Mouse (Mus musculus) stomach, embryonic 14.5 days (tissue): ENCODE data around the gene Trub2. TPM values are rescaled to one million over a fixed set of nuclear protein-coding genes. Genes with fewer than 3 reads are reported as not detected.

Source experiments
- ATAC-seq: fragments of 200-750 bp; cut with Nextera tagmentation; 2 replicates; pipeline ENCODE4 v1.8.0; 2017; ENCODE audit warnings: low read depth, moderate TSS enrichment; ENCODE audit not compliant: insufficient number of reproducible peaks, insufficient read depth, low FRiP score
- H3K27ac ChIP-seq: fragments of 300-500 bp; sonication (generic); 2 replicates; pipeline ENCODE4 v1.5.1; 2014; ENCODE audit warnings: mild to moderate bottlenecking, low read length, moderate library complexity, mixed read lengths
- H3K27me3 ChIP-seq: fragments of 300-500 bp; sonication (generic); 2 replicates; pipeline ENCODE4 v1.6.1; 2014; ENCODE audit warnings: low read length, control low read depth, mixed read lengths; ENCODE audit not compliant: control insufficient read depth, insufficient read depth
- H3K36me3 ChIP-seq: fragments of 300-500 bp; sonication (generic); 2 replicates; pipeline ENCODE4 v1.6.1; 2014; ENCODE audit warnings: mild to moderate bottlenecking, control low read depth, low read length, moderate library complexity, mixed read lengths; ENCODE audit not compliant: control insufficient read depth, insufficient read depth
- H3K4me1 ChIP-seq: fragments of 300-500 bp; sonication (generic); 2 replicates; pipeline ENCODE4 v1.6.1; 2014; ENCODE audit warnings: low read length, control low read depth, mixed read lengths; ENCODE audit not compliant: control insufficient read depth, insufficient read depth
- H3K4me2 ChIP-seq: fragments of 300-500 bp; sonication (generic); replicated peaks from 2 replicates; pipeline ENCODE4 v1.6.1; 2014; ENCODE audit warnings: low read depth, low read length, control low read depth
- H3K4me3 ChIP-seq: fragments of 300-500 bp; sonication (generic); 2 replicates; pipeline ENCODE4 v1.5.1; 2014; ENCODE audit warnings: low read depth, low read length, control low read depth
- H3K9ac ChIP-seq: fragments of 300-500 bp; sonication (generic); replicated peaks from 2 replicates; pipeline ENCODE4 v1.6.1; 2014; ENCODE audit warnings: low read depth, mild to moderate bottlenecking, control low read depth, low read length, moderate library complexity, mixed read lengths
- H3K9me3 ChIP-seq: fragments of 300-500 bp; sonication (generic); 2 replicates; pipeline ENCODE4 v1.6.1; 2016; ENCODE audit warnings: low read depth, low read length, control low read depth; ENCODE audit not compliant: control insufficient read depth
- WGBS: fragments of 180-500 bp; shearing (Covaris S2); extraction: QIAGEN DNeasy Blood & Tissue Kit; methylation state at CpG from one replicate; pipeline ENCODE4 v1.1.7; 2014; 5-methylcytosine and 5-hydroxymethylcytosine counted together
- polyA plus RNA-seq: library from polyadenylated mRNA; unstranded; fragments of >200 nt; fragmentation: Nextera tagmentation; extraction: Ambion mirVana; gene quantifications from 2 replicates; pipeline ENCODE4 v1.2.1, GENCODE M21; 2014

The Trub2 gene
- polyA plus RNA-seq, 1 experiment from 2014 or later: 31.0 TPM

- Histone ChIP-seq H3K27me3 (peaks cover 7% of the 10 kb centered on the region; the same call in 1 of the 2 replicates), H3K9ac (no peak overlapping the region), H3K4me1 (no peaks in the 10 kb centered on the region), H3K9me3 (no peaks in the 10 kb centered on the region), H3K4me2 (no peak overlapping the region), H3K27ac (no peak overlapping the region), H3K4me3 (no peak overlapping the region), H3K36me3 (no peaks in the 10 kb centered on the region)
- no peak for ATAC-seq
- WGBS: 78% methylated on average over 6 of the region's 6 CpGs
These were observed 44.0 kb downstream of the Trub2 start for GRCm38 (mm10) chr2:29744256-29744655.

DNA sequence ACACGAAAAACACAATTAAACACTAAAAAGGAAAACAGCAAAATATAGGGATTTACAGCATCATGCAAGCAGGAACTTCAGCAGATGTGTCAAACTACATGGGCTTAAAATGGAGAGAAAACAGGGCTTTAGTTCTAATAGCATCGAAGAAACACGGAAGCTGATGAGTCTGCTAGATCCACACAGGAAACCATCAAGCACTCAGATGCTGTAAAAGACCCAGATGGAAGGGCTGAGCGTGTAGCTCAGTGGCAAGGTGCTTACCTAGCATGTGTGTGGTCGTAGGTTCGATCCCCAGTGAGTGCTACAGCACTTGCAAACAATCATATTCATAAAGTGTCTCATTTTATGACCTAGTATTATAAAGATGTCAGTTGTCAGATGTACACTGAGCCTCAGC, 47.1 kb downstream of the Trub2 start:
- Histone ChIP-seq H3K9ac (no peak overlapping the region), H3K27me3 (no peaks in the 10 kb centered on the region), H3K9me3 (no peaks in the 10 kb centered on the region), H3K36me3 (peaks cover 19% of the 10 kb centered on the region), H3K4me3 (no peak overlapping the region), H3K4me2 (no peak overlapping the region), H3K4me1 (no peaks in the 10 kb centered on the region), H3K27ac (no peak overlapping the region)
- 94% methylated on average over 6 of the region's 6 CpGs for WGBS
- ATAC-seq: no peak

DNA sequence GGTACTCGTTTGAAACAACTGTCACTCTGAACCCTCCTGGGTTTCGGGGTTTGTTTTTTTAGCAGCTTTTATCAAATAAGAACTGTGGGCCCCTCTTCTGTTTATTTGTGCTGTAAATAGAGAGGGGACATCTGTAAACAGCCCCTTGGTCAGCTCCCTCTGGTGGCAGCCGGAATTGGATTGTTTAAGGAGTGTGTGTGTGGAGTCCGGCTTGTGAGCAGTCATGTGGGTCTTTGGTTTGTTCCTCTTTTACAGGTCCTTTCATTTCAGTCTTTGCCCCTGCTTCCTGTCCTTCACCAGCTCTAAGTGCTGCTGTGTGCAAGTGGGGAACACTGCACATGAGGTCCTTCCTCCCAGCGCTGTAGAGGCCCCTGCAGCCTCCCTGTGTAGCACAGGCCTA, 48.9 kb downstream of the Trub2 start:
- no peak overlapping the region for H3K9ac ChIP-seq
- no peaks in the 10 kb centered on the region for H3K9me3 ChIP-seq
- H3K27me3 ChIP-seq: no peaks in the 10 kb centered on the region
- no peak for ATAC-seq
- H3K27ac ChIP-seq: no peak overlapping the region
- H3K4me1 ChIP-seq: no peaks in the 10 kb centered on the region
- H3K4me3 ChIP-seq: no peak overlapping the region
- H3K36me3 ChIP-seq: peaks cover 31% of the 10 kb centered on the region
- H3K4me2 ChIP-seq: no peak overlapping the region
- WGBS: 42% methylated on average over 5 of the region's 5 CpGs

DNA sequence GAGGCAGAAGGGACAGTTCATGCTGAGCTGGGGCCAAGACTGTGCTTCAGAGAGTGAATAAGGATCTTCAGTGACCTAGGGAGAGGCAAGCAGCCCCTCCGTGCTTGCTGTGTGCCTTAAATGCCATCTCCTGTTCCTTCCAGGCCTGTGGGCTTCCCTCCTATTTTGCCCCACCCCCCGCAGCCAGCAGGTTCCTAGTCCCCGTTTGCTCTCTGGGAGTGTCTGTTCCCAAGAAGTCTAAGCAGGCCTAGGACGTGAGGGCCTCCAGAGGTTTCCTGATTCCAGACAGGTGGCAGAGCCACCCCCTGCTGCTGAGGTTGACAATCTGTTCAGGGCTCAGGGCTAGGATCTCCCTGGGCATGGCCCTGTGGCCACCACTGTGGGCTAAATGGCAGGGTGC, 49.5 kb downstream of the Trub2 start:
- WGBS: 52% methylated on average over 4 of the region's 4 CpGs
- Histone ChIP-seq H3K4me2 (no peak overlapping the region), H3K4me1 (no peaks in the 10 kb centered on the region), H3K4me3 (no peak overlapping the region), H3K9me3 (no peaks in the 10 kb centered on the region), H3K27me3 (no peaks in the 10 kb centered on the region), H3K36me3 (peaks cover 34% of the 10 kb centered on the region), H3K9ac (no peak overlapping the region), H3K27ac (0 out of 2 replicates have a peak overlapping the region, but pooled peaks have one; percentile 10)
- ATAC-seq: no peak

GRCm38 (mm10) chr2:29737209-29737925, 50.9 kb downstream of the Trub2 start:
- Histone ChIP-seq H3K4me3 (no peak overlapping the region), H3K9me3 (no peaks in the 10 kb centered on the region), H3K4me1 (no peaks in the 10 kb centered on the region), H3K27me3 (no peaks in the 10 kb centered on the region), H3K9ac (no peak overlapping the region), H3K36me3 (peaks cover 36% of the 10 kb centered on the region), H3K4me2 (no peak overlapping the region), H3K27ac (no peak overlapping the region)
- WGBS: 79% methylated on average over 12 of the region's 12 CpGs
- ATAC-seq: no peak

DNA sequence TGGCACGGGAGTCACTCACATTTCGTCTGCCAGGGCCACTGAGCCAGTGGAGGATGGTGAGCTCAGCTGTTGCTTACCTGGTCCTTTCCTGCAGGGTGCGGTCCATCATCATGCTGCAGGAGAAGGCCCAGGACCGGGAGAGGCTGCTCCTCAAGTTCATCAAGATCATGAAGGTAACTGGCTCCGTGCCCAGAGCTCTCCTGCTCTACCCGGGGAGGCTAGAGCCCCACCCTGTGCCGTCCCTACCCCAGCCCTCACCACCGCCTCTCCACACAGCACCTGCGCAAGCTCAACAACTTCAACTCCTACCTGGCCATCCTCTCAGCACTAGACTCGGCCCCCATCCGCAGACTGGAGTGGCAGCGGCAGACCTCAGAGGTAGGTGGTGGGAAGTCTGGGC, 52.6 kb downstream of the Trub2 start:
- Histone ChIP-seq H3K4me1 (no peaks in the 10 kb centered on the region), H3K4me2 (no peak overlapping the region), H3K4me3 (no peak overlapping the region), H3K27ac (no peak overlapping the region), H3K9me3 (no peaks in the 10 kb centered on the region), H3K36me3 (peaks cover 45% of the 10 kb centered on the region), H3K9ac (no peak overlapping the region), H3K27me3 (no peaks in the 10 kb centered on the region)
- 0 out of 2 replicates have a peak, but pooled peaks have one; percentile 25 for ATAC-seq
- WGBS: 82% methylated on average over 12 of the region's 12 CpGs

- Histone ChIP-seq H3K9me3 (no peaks in the 10 kb centered on the region), H3K27me3 (no peaks in the 10 kb centered on the region), H3K4me2 (no peak overlapping the region), H3K4me1 (no peaks in the 10 kb centered on the region), H3K36me3 (peaks cover 61% of the 10 kb centered on the region), H3K9ac (no peak overlapping the region), H3K4me3 (no peak overlapping the region), H3K27ac (no peak overlapping the region)
- WGBS: 92% methylated on average over 5 of the region's 5 CpGs
- ATAC-seq: no peak
These were observed 55.0 kb downstream of the Trub2 start for GRCm38 (mm10) chr2:29733348-29733747.

GRCm38 (mm10) chr2:29732559-29732958, 55.7 kb downstream of the Trub2 start:
- Histone ChIP-seq H3K4me2 (no peak overlapping the region), H3K9ac (no peak overlapping the region), H3K27ac (no peak overlapping the region), H3K9me3 (no peaks in the 10 kb centered on the region), H3K4me1 (no peaks in the 10 kb centered on the region), H3K4me3 (no peak overlapping the region), H3K27me3 (no peaks in the 10 kb centered on the region), H3K36me3 (peaks cover 59% of the 10 kb centered on the region)
- 87% methylated on average over 10 of the region's 10 CpGs for WGBS
- ATAC-seq: no peak

DNA sequence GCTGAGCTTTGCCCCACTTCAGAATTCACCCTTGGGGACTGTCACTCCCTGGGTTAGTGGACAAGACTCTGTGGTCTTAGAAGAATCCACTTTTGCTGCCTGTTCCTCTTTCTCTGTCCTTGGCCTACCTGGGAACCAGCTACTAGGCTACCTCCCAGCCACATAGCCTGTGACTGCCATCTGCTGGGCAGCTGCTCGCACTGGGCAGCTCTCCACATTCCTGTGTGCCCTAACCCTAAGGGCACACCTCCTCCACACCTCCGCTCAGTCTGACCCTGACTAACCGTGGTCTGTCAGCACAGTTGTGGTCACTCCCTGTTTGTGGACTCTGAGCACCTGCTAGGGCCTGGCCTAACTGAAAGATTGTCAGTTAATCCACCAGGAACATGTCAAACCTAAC, 56.8 kb downstream of the Trub2 start:
- Histone ChIP-seq H3K36me3 (peaks cover 53% of the 10 kb centered on the region; the same call in 1 of the 2 replicates), H3K9ac (no peak overlapping the region), H3K4me3 (no peak overlapping the region), H3K4me2 (no peak overlapping the region), H3K27ac (no peak overlapping the region), H3K4me1 (no peaks in the 10 kb centered on the region), H3K9me3 (no peaks in the 10 kb centered on the region), H3K27me3 (no peaks in the 10 kb centered on the region)
- no peak for ATAC-seq
- WGBS: 70% methylated on average over 3 of the region's 3 CpGs
